Mouse (Mus musculus): ENCODE results near the gene Cdh6. TPM values are rescaled to one million over a fixed set of nuclear protein-coding genes. Genes with fewer than 3 reads are reported as not detected.

The Cdh6 gene
- total RNA-seq (2021), result 1 to 10 TPM; 1.5 to 2.0 TPM
- long read RNA-seq, experiment 1, full-length matches to known transcripts, result 1 of 1 reads
- long read RNA-seq, experiment 1, partial matches to known transcripts, result 0 of 1 reads
- long read RNA-seq, experiment 1, other reads (novel, unspliced or antisense), result 0 of 1 reads
- long read RNA-seq, experiment 2, full-length matches to known transcripts, result 1 of 1 reads
- long read RNA-seq, experiment 2, partial matches to known transcripts, result 0 of 1 reads
- long read RNA-seq, experiment 2, other reads (novel, unspliced or antisense), result 0 of 1 reads

DNA sequence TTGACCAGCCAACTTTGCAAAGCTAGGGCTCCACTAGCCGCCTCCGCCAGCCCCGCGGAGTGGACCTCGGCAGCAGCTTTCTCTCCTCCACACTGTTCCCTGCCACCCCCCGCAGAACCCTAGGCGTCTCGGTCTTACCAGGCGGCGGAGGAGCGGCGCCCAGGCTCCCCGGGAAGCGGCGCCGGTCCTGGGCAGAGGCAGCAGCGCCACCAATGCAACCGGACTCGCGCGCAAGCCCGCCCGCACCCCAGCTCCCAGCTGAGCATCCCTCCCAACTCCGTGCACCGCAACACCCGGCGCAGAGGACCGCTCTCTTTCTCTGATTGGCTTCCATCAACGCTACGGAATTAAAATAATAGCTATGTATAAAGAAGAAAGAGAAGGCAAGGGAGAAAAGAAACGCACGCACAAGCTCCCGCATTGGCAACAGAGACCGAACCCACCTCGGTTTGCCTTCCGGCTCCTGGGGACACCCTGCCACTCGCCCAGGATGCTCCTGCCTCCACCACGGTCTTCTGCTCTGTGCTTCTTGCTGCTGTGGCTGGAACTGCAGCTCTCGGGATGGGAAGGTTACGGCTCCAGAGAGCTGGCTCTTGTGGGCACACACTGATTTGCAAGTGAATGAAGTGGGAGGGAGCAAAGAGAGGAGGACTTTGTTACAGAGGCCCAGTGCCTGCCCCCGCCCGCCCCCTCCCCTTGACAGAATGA is at the start of gene Cdh6:
Cdh6 (minus strand) TSS at position 605 of the 708 bp plus-strand sequence.
- peak; percentile 37 for DNase-seq

DNA sequence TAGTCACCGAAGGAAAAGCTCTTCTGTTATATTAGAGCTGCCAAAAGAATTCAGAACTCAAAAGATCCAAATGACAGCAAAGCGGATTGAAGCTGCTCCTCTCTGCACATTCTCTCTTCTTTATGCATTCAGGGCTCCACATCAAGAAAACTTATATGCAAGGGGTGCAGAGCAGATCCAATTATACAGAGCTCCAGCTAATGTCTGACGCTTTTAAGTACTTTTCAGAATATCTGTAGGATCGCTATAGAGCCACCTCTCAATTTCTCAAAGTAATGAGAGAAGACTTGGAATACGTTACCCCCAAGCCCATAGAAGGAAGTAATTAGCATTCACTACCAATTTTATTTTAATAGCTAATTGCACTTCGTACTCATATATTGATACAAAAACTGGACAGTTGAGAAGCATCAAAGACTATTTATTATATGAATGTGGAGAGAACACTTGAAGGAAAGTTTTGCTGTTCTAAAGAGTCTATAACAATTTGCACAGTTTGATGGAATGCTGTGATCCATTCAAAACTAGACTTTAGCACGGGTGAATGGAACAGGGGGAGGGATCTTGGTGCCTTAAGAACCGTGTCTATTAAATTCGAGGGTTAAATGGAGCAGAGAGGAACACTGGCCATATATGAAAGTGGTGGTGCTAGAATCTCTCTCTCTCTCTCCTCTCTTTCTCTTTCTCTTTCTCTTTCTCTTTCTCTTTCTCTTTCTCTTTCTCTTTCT is 46.4 kb upstream of the Cdh6 start:
- no peak for DNase-seq

DNA sequence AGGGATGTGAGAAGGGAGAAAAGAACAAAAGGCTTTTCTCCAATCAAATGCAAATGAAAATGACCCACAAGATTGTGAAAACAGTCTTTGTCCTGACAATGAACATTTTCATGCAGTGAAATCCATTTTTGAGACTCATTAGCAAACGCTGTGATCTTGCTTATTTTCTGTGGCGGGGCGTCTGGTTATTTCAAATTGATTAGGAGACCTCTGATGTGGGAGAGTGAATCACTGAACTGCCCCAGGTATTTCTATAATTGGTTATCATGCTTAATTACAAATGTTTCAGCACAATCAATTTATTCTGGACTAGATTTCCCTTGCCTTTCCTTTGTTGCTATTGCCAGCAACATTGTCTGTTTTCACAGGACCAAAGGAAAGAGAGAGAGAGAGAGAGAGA is 44.3 kb upstream of the Cdh6 start:
- no peak for DNase-seq

DNA sequence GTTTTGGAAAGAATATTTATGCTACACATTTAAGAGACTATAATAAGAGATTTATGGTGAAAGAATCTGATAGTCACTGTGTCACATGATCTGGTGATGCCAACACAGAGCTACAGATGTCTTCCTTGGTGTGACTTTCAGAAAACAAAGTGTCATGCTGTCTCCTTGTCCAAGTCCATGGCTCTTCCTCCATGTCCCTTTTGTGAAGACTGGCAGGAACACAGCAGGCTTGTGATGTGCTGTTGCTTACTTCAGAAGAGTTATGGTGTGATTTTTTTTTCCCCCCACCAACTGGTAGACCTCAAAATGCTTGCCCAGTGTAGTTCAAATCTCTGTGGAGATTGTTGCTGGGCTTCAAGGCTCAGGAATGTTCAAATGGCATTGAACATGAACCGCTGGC is 43.7 kb upstream of the Cdh6 start:
- no peak for DNase-seq

DNA sequence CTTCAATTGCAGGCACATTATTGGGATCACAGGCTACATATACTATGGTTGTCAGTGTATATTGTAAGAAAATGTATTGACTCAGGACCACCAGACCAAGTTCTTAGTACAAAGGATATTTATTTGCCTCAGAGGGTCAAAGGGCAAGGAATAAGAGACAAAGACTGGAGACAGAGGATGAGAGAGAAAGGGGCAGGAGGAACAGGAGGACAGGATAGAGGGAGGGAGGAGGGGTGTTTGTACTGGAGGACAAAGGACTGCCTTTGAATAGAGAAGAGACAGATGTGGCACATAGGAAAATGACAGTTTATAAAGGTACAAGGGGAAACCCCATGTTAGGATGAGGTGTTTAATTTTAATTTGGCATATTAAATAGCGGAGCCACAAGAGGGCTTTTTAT is 39.5 kb upstream of the Cdh6 start:
- DNase-seq, result no peak

DNA sequence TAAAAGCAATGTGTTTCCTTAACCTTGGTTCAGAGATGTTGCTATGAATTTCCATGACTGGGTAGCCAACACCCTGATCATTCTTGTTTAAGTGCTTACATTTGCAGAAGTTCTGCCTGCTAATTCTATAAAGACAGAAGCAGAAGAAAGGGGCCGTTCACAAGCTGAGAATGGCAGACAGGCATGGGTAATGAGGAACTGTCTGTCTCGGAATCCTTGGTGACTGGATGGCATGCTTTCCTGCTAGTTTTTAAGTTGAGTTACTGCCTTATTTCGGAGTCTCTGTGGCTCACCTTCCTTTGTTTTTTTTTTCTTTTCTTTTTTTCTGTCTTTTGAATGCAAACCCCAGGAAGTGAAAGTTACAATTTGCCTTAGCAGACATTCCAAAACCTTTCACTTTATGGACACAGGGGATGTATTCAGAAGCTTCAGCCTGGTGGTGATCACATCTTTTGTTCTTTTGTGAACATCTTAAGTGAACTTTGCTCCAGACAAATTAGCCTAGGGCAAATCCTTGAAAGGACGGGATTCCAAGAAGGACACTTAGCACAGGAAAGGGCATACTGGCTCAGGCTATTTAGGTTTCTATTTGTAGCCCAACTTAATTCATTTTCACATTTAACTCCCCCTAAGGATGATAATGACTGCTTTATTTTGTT is 38.7 kb upstream of the Cdh6 start:
- no peak for DNase-seq

DNA sequence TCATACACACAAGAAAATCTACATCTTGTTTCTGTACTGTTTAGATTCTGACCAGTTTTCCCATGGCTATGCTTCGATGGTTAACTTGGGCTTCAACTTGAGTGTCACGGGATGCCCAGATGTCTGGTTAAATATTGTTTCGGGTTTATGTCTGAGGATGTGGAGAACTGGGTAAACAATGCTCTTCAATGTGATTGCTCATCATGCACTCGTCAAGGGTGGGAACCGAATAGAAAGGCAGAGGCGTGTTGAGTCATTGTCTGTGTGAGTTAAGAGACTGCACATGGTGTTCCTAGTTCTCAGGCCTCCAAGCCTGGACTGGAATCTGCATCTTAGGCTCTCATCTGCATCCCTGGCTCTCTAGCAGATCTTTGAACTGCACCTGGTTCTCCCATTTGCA is 36.7 kb upstream of the Cdh6 start:
- DNase-seq, result no peak

DNA sequence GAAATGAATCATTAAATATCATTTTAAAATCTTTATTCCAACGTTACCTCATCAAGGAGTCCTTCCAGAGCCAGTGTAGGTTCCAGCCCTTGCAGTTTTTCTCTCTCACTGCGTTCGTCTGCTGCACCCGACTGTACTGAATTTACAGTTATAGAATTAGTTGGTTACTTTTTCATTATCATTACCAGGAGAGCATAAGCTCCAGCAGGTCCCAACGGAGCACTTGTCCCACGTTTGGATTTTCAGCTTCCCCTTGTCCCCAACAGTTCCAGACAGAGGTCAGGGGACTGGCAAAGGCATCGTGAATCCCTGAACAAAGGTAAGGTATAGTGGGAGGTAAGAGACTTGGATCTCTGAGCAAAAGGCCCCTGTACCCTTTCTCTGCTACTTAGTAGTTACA is 35.2 kb upstream of the Cdh6 start:
- DNase-seq, result no peak

DNA sequence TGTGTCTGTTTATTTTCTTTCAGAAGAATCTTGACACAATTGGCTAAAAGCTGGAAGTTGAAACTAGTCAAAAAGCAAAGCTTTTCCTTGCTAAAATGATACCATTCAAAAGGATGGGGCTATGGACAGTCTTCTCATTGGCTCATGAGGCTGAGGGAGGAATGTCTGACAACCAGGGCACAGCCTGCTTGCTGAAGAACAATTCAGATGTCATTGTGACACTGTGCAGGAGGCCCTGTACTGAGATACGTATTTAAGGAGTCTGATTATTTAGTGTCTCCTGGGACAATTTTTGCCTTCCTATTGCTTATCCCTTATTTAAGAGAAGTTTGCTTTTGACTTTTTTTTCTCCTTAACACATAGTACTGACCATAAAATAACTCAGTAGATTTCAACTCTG is 22.8 kb upstream of the Cdh6 start:
- DNase-seq, result no peak

DNA sequence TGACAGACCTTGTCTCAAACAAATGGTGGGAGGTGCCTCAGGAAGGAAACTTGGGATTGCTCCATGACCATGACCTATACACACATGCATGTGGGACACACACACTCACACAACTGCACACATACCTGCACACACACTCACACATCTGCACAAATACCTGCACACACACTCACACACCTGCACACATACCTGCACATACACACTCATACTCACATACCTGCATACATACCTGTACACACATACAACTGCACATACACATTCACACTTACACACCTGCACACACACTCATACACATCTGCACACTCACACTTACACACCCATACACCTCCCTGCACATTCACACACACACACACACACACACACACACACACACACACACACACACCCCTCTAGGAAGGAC is 20.6 kb upstream of the Cdh6 start:
- DNase-seq, result no peak

DNA sequence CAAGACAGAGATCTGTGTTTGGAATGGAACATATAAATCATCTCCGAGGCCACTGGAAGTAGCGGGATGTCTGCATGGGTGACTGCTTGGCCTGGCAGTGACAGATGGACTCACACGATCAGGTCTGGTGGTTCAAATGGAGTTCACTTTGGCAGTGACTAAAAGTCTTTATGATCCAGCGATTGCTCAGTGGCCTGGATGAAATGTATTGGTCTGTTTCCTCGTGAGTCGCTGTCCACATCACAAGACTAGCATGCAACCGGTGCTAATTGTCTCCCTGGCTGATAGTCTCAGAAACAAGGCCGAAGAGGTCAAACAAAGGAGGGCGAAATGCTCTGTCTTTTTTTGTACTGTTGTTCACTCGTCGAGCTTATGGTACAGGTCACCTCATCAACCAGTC is 19.6 kb upstream of the Cdh6 start:
- no peak for DNase-seq

DNA sequence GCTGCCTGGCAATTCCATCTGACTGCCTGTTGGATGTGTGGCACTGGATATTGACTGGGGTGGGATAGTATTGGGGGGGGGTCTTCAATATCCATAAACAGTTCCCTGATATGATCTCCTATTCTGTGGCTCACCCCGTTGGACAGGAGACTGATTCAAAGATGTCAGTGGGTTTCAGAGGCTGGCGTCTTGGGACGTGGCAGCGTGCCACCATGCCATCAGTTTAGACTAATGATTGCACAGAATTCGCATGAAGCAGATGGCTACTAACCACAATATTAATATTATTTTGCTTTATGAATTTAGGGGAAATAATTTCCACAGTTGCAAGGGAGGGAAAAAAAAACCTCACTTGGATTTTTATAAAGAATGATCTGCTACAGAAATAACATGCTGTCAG is 10.2 kb upstream of the Cdh6 start:
- no peak for DNase-seq

DNA sequence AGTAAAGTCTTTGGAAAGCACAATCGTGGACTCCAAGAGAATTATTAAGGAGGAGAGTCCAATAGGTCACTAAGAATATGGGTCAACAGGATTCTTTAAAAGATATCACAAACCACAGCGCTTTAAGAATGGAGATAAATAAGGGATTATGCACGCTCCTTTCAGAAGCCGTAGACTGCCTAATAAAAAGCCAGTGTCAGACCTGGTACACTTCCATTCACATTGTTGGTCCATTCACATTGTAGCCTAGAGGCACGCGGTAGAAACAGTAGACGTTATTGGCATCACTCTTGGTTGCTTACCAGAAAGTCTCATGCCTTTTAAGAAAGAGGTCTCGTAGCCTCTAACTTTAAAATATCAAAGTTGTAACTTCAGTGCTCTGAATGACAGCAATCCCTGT is 8.0 kb upstream of the Cdh6 start:
- DNase-seq, result no peak

DNA sequence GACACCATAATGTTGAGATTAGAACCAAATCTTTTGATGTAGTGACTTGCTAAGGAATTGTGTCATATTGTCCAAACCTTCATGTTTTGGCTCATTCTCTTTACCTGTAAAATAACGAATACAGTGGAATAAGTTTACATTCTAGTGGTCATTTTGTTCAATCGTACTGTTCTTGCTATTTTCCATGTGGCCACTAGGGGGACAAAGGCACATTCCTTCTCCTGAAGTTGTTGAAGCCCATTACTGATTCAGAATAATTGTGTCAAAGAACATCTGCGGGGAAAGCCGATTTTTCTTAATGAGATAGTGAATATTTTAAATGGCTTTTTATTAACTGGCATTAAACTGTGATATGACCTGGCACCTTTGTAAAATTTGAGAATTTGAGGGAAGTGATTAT is 7.5 kb upstream of the Cdh6 start:
- DNase-seq, result no peak

DNA sequence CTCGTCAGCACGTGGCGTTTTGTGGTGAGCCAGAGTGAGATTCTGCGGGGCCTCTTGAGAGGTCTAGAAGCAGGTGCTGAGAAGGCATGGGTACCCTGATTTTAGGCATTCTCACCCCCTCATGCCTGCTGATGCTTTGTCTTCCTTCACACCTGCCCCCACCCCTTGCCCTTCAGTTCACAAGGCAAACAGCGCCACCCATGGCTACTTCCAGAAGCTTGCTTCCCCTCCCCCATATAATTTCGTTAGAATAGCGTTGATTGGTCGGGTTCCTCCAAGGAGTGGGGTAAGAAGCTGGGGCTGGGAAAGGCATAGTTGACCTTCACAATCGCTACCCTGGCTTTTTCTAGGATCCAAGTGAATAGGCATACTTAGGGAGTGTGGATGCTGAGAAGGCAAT is 2.5 kb upstream of the Cdh6 start:
- no peak for DNase-seq

DNA sequence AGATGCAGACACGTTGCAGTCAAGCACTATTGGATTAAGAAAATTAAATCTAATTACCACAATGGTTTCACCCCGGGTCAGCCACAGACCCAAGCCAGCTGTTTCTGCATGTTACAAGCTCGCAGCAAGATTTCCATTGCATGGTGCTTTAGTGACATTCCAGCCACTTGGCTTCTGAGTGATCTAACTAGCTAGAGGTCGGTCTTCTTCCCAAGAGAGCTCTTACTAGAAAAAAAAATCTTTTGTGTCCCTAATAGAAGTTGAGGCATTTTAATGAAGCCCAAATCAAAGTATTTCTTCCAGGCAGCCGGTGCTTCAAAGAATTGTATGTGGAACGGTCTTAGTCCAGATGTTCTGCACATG is 1.1 kb upstream of the Cdh6 start:
- no peak for DNase-seq

DNA sequence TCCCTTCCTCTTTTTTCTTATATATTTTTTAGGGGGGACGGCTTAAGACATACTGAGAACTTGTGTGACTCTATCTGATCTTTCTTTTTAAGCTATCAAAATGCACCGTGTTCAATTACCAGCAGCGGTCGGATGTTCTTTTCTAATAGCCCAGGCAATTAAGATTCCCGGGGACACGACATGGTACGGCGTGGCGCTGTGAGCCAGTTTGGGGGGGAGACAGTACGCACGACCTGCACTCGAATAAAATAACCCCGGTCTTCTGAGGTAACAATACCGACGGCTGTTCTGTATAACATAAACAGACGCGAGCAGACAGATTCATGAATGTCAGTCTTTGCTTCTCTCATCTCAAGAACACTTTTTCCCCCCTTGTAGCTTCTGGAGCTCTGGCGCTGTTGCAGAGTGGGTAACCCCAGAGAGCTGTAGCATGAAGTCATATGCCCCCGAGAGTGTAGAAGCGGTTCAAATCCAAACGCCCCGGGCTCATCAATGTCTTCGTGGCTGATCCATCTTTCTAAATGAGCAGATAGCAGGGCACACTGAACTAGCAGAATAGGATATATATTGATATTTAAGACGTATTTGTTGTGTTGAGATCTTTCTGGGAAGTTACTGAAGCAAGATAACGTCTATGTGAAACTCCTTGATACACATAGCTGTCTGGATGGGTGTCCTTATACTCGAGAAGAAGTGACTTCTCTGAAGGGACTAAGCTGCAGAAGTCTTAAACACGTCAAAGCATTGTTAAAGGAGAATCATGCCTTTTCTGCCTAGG is 554 bp upstream of the Cdh6 start:
- no peak for DNase-seq

DNA sequence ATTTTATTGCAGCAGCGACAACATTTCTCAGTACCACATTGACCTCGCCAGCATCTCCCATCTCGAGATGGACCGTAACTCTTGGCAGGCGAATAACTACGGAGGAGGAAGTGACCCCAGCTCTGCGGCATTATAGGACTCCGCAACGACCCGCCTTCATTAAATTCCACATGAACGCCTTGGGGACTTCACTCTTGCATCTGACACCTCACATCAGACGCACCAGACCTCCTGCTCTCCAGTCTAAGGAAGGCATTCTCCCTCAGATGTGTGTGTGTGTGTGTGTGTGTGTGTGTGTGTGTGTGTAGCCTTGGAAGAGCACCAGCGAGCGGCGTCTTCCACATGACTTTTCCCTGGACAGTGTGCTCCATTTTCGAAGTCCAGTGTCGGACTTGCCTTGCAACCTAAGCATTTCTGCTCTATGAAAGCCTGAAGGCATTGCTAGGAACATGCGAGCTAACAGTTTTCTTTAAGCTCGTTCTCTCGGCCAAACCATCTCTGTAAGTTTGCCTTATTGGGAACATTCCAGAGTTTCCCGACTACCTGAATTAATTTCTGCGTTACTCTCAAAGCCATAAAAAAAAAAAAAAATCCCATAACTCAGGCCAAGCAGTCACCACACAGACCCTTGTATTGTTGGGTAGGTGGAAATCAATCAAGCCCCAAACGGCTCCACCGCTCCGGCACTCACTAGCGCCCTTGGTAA is 957 bp downstream of the Cdh6 start:
- no peak for DNase-seq

DNA sequence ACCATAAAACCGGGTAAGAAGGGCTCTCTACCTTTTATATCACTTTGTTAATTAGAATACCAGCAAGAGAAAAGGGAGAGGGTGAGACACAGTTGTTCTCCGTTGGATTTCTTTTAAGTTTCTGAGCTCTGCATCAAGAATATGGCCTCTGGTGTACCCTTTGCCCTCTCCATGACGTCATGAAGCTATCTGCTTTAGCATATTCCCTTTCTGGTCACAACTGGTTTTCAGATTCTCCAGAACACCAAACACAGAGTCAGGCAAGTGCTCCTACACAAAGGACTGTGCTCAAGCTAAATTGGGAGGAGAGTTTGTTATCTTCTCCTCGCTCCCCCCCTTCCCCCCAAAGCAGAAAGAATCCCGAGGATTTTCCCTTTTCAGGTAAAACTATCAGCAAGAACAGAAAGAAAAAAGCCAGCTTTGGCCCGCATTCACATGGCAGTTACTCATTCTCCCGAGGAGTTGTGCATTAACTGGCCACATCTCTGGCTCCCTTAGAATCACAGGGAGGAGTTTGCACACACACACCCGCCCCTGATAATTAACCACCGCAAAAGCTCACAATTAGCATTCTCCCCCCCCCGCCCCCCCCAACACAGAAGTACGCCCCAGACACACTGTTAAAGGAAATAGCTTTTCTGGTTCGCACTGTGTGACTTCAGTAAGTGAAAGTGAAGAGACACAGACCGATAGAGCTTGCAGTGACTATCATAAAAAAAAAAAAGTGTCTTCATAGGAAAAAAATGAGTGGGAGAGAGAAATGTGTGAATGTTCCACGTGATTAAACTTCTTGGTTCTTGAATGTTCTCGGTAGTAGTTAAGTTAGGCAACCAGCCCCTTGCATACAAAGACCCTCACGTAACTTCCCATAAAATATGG is 1.8 kb downstream of the Cdh6 start:
- DNase-seq, result no peak

DNA sequence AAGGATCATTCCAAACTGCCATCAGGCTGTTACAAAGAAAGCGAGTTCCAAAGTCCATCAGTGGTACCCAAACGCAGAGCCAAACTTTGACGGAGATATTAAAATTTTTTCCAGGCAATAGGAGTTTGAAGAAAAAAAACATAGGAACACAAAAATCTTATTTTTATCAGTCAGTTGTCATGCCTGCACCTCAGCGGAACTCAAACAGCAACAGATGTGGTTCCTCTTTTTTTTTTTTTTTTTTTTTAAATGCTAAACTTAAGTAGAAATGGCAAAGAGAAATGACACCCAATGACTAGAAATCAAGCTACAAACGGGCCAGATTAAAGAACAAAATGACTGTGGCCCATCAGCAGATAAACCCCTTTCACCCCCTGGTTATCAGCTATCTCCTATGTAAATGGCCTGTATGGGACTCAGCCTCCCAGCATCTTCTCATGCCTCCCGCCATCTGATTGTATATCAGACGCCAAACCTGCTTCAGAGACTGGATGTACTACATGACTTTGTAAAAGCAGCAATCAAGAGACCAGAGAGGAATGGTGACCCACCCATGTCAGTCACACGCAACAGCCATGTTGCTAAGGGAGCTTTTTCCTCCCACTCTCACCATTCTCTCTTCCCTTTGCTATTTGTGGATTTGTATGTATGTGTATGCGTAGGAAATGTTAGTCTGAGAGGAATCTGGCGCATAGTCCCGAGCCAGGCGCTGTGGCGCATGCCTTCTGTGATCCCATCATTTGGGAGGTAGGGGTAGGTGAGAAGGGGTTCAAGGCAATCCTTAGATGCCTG is 8.2 kb downstream of the Cdh6 start:
- DNase-seq, result no peak
